Comparison of ENCODE assay signal across 16 mouse cellular contexts in the genomic region with DNA sequence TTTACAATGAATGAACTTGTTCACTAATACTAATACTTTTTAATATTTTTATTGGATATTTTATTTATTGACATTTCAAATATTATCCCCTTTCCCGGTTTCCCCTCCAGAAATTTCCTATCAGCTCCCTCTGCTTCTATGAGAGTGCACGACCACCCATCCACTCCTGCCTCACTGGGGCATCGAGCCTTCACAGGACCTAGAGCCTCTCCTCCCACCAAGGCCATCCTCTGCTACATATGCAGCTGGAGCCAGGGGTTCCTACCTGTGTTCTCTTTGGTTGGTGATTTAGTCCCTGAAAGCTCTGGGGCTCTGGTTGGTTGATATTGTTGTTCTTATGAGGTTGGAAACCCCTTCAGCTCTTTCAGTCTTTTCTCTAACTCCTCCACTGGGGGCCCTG. TPM values are rescaled to one million over a fixed set of nuclear protein-coding genes. Genes with fewer than 3 reads are reported as not detected.
A peak's percentile ranks its signal among the peaks of the same experiment; 100 is the strongest.
DNase-seq lines count a peak whose midpoint lies in the region; ATAC-seq and TF ChIP-seq lines count a peak whose summit lies in the region.
"Not testable (repeated sequence)": the region's sequence is repeated elsewhere in the genome, so short reads cannot be mapped to it uniquely, and the experiment has no call there.
"Had no signal": no experiment of that assay in that cellular context is flagged by ENCODE, and none has a peak within 500 bp of the region (broad histone marks: within the 10 kb centered on the region; RNA-seq: fewer than 3 reads in every experiment).

No protein-coding gene starts in this region.

- not testable (repeated sequence) for ATAC-seq in forebrain, embryonic 11.5 days (replicated peaks; ENCODE audit: low FRiP score)
- 0 out of 2 replicates have a peak, but pooled peaks have one; percentile 32 for ATAC-seq in stomach, postnatal 0 days (ENCODE audit: low FRiP score, low TSS enrichment)

- TF ChIP-seq CTCF in stomach, postnatal 0 days (IDR thresholded peaks at IDR 0.05; ENCODE audit: low read depth), result not testable (repeated sequence)

- peak; percentile 1 for DNase-seq in 3T3-L1 (ENCODE audit: low read depth, low spot score)
- DNase-seq in MN1 (ENCODE audit: low spot score), result peak; percentile 7
- DNase-seq in embryo, embryonic 10 days (ENCODE audit: low spot score), result peak; percentile 2
- peak; percentile 46 for DNase-seq in forebrain, embryonic 11.5 days (ENCODE audit: low spot score)
- DNase-seq in heart, adult 11 months, result peak; percentile 66
- DNase-seq in heart, embryonic 10.5 days (ENCODE audit: low spot score), result peak; percentile 73
- DNase-seq in stomach, postnatal 0 days (ENCODE audit: low spot score), result not testable (repeated sequence)
- peak; percentile 1 for DNase-seq in thymus, postnatal 0 days (ENCODE audit: low spot score)

- not testable (repeated sequence) for H3K27ac ChIP-seq in forebrain, embryonic 11.5 days (ENCODE audit: low read depth, low read length); heart, embryonic 10.5 days; stomach, postnatal 0 days (replicated peaks)

- H3K9ac ChIP-seq in forebrain, embryonic 11.5 days (ENCODE audit: low read length); stomach, postnatal 0 days (ENCODE audit: low read length): not testable (repeated sequence)

- H3K27me3 ChIP-seq in forebrain, embryonic 11.5 days (ENCODE audit: control insufficient read depth, insufficient read depth, low read length); heart, embryonic 10.5 days (ENCODE audit: insufficient read depth, poor library complexity, severe bottlenecking); stomach, postnatal 0 days (ENCODE audit: control insufficient read depth, insufficient read depth, low read length): not testable (repeated sequence)

- H3K9me3 ChIP-seq in forebrain, embryonic 11.5 days (ENCODE audit: control insufficient read depth, low read length), result peaks cover 11% of the 10 kb centered on the region
- H3K9me3 ChIP-seq in heart, embryonic 10.5 days, result peaks cover 19% of the 10 kb centered on the region
- H3K9me3 ChIP-seq in stomach, postnatal 0 days (ENCODE audit: control insufficient read depth, low read length), result not testable (repeated sequence)

- H3K4me1 ChIP-seq in forebrain, embryonic 11.5 days (replicated peaks; ENCODE audit: control insufficient read depth, insufficient read depth, low read length); heart, embryonic 10.5 days; stomach, postnatal 0 days (replicated peaks; ENCODE audit: control insufficient read depth, insufficient read depth): not testable (repeated sequence)

- H3K4me2 ChIP-seq in forebrain, embryonic 11.5 days (ENCODE audit: low read depth, low read length, severe bottlenecking); stomach, postnatal 0 days (replicated peaks; ENCODE audit: low read depth): not testable (repeated sequence)

- H3K36me3 ChIP-seq in forebrain, embryonic 11.5 days (ENCODE audit: control insufficient read depth, insufficient read depth, low read length); heart, embryonic 10.5 days; stomach, postnatal 0 days (ENCODE audit: control insufficient read depth, insufficient read depth, low read length): not testable (repeated sequence)

- not testable (repeated sequence) for H3K4me3 ChIP-seq in forebrain, embryonic 11.5 days (ENCODE audit: low read depth, low read length); heart, embryonic 10.5 days; stomach, postnatal 0 days (ENCODE audit: low read depth, low read length)

- WGBS in forebrain, embryonic 11.5 days, result 71% methylated on average over 3 of the region's 3 CpGs
- 65% methylated on average over 3 of the region's 3 CpGs for WGBS in heart, embryonic 10.5 days
- 76% methylated on average over 3 of the region's 3 CpGs for WGBS in stomach, postnatal 0 days

- not testable (repeated sequence) for TF ChIP-seq EP300 in stomach, postnatal 0 days (optimal IDR thresholded peaks at IDR 0.05)

RNA-seq across cellular contexts. Expression of a gene that starts 14.5 kb away (rescaled TPM):
- not detected in 2 replicates for polyA plus RNA-seq in forebrain, embryonic 11.5 days (2014; fragmentation: Nextera tagmentation; extraction: Ambion mirVana)
- polyA plus RNA-seq in heart, embryonic 10.5 days (2016; fragmentation: Nextera tagmentation; extraction: Ambion mirVana), result not detected in 2 replicates
- 0.21 TPM in 1 of 2 replicates, not detected in the other for polyA plus RNA-seq in stomach, postnatal 0 days (2015; fragmentation: Nextera tagmentation; extraction: Ambion mirVana)
- polyA plus RNA-seq in thymus, postnatal 0 days (2015; fragmentation: Nextera tagmentation; extraction: Ambion mirVana), result not detected in 2 replicates
- polyA plus RNA-seq: activated CD4-positive, CD25-positive, alpha-beta regulatory T cell, adult 4 months; adrenal gland, adult 2 months; brain, embryonic 14.5 days; C2C12; CD4-positive, CD25-positive, alpha-beta regulatory T cell, adult 4 months; cerebellum, adult 2 months; G1E; Patski had no signal

RNA-seq across cellular contexts. Expression of a gene that starts 26.0 kb away (rescaled TPM):
- not detected in 2 replicates for polyA plus RNA-seq in forebrain, embryonic 11.5 days (2014; fragmentation: Nextera tagmentation; extraction: Ambion mirVana)
- polyA plus RNA-seq in heart, embryonic 10.5 days (2016; fragmentation: Nextera tagmentation; extraction: Ambion mirVana), result not detected in 2 replicates
- polyA plus RNA-seq in stomach, postnatal 0 days (2015; fragmentation: Nextera tagmentation; extraction: Ambion mirVana), result not detected in 2 replicates
- 0.18 TPM in 1 of 2 replicates, not detected in the other for polyA plus RNA-seq in thymus, postnatal 0 days (2015; fragmentation: Nextera tagmentation; extraction: Ambion mirVana)
- polyA plus RNA-seq: activated CD4-positive, CD25-positive, alpha-beta regulatory T cell, adult 4 months; adrenal gland, adult 2 months; brain, embryonic 14.5 days; CD4-positive, CD25-positive, alpha-beta regulatory T cell, adult 4 months; cerebellum, adult 2 months; G1E; Patski had no signal

RNA-seq across cellular contexts. Expression of a gene that starts 38.0 kb away (rescaled TPM):
- polyA plus RNA-seq in forebrain, embryonic 11.5 days (2014; fragmentation: Nextera tagmentation; extraction: Ambion mirVana), result not detected in 2 replicates
- not detected in 2 replicates for polyA plus RNA-seq in heart, embryonic 10.5 days (2016; fragmentation: Nextera tagmentation; extraction: Ambion mirVana)
- polyA plus RNA-seq in stomach, postnatal 0 days (2015; fragmentation: Nextera tagmentation; extraction: Ambion mirVana), result not detected in 2 replicates
- polyA plus RNA-seq in thymus, postnatal 0 days (2015; fragmentation: Nextera tagmentation; extraction: Ambion mirVana), result not detected in 2 replicates
- polyA plus RNA-seq: activated CD4-positive, CD25-positive, alpha-beta regulatory T cell, adult 4 months; adrenal gland, adult 2 months; brain, embryonic 14.5 days; C2C12; CD4-positive, CD25-positive, alpha-beta regulatory T cell, adult 4 months; cerebellum, adult 2 months; G1E; Patski had no signal
